Mouse (Mus musculus) hematopoietic stem cell, adult 5-6 weeks (primary cell): ENCODE results near the gene Cdkl3. TPM values are rescaled to one million over a fixed set of nuclear protein-coding genes. Genes with fewer than 3 reads are reported as not detected.

Experiments used
- ATAC-seq, 2 experiments: fragments of 125-278 bp in 1 of 2; replicated peaks in 1 of 2; 2 replicates each; pipeline ENCODE4 v1.8.0; 2016 to 2017; ENCODE audit warnings: inconsistent platforms in 2 of 2, mild to moderate bottlenecking in 2 of 2, moderate number of reproducible peaks in 2 of 2, low read depth in 1 of 2, moderate TSS enrichment in 1 of 2; ENCODE audit not compliant: low FRiP score in 2 of 2, poor library complexity in 2 of 2, severe bottlenecking in 2 of 2, insufficient read depth in 1 of 2, low TSS enrichment in 1 of 2
- total RNA-seq: library from RNA; stranded (forward); fragments of 172-1452, 232-1000 nt; gene quantifications from 2 replicates; pipeline ENCODE4 v1.2.3, GENCODE M21; 2017

Gene Cdkl3
- total RNA-seq, 1 experiment from 2014 or later, result 12.5 TPM

- peak; percentile 46; a peak in 2 of 4 replicates for ATAC-seq
These were observed 60.4 kb downstream of the Cdkl3 start for GRCm38 (mm10) chr11:52064398-52064797.

DNA sequence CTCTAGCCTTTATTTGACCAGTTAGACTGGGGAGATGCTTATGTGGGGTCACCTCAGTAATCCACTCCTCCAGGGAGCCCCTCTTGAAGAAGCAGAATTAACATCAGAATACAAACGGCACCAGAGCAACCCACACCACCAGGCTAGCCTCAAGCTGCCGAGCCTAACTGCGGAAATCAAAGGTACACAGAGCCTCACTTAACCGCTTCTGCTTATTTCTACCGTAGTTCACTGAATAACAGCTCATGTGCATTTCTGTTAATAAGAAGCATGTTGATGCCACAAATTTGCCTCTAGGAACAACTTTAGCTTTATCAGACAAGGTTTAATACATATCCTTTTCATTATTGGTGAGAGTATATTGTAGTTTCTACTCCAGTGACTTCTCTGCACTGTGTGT is 61.8 kb downstream of the Cdkl3 start:
- peak; percentile 83 to 89 for ATAC-seq

GRCm38 (mm10) chr11:52071768-52072167 is 67.7 kb downstream of the Cdkl3 start:
- peak; percentile 47 to 61 for ATAC-seq

DNA sequence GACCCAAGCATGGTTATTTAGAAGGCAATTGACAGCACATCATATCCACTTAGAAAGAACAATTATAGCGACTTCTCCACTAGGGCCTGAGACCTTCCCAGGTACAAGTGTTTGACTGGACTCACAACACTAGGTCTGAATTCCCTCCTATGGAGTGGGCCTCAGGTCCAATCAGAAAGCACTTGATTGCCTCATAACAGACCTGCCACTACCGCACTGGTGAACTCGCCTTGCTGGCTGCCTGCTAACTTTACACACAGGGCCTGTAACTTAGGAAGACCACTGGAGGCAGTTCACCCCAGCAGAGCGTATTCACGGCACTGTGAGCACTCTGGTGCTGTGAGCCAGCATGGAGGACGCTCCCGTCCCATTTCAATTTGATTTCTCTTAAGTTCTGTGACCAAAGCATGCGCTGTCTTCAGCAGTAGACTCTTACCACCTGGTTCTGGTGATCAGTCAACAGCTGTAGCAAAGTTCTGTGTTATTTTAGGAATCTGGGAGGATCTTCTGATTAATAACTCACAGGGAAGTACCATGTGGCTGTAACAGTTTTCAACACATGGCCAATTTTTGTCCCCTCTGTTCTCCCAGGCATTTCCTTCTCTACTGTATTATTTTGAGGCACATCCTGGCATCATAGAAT is 69.6 kb downstream of the Cdkl3 start:
- no peak for ATAC-seq

- peak; percentile 32 to 42; a peak in 2 of 4 replicates for ATAC-seq
These were observed 70.8 kb downstream of the Cdkl3 start for GRCm38 (mm10) chr11:52074626-52075470.

DNA sequence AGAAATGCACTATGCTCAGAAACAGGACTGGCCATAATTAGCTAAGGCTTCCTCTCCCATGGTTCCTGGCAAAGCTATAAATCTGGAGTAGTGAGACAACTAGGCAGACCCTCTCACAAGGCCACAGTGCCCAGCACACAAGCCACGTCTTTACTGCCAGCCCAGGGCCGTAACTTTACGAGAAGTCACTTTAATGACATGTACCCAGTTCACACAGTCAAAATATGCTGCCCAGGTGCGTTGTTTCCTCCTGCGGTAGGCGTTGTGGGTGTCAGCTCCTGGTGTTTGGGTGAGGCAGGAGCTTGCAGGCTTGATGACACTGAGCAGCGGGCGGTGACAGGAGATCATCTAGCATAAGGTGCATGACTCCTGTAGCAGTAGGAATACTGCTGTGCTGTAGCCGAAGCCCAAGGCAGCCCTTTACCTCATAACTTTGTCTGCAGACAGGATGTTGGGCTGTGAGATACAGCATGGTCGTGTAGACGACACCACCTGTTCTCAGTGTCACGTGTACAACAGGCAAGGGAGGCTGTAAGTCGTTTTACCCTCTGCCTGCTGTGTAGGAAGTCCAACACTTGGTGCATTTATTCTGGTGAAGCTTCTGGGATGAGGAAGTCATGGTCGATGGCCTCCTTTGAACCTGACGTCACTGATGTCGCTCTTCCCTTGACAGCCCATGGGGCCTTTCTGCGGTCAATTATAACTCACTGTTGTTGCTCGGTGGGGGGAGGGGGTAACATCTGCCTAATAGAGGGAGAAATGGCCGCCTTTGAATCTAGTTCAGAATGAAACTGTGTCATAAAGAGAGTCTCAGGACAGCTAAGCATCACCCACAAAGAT is 72.0 kb downstream of the Cdkl3 start:
- ATAC-seq, result peak; percentile 30 to 47; a peak in 3 of 4 replicates

GRCm38 (mm10) chr11:52076742-52077352 is 72.8 kb downstream of the Cdkl3 start:
- ATAC-seq, result no peak

GRCm38 (mm10) chr11:52077939-52078338 is 73.9 kb downstream of the Cdkl3 start:
- no peak for ATAC-seq

DNA sequence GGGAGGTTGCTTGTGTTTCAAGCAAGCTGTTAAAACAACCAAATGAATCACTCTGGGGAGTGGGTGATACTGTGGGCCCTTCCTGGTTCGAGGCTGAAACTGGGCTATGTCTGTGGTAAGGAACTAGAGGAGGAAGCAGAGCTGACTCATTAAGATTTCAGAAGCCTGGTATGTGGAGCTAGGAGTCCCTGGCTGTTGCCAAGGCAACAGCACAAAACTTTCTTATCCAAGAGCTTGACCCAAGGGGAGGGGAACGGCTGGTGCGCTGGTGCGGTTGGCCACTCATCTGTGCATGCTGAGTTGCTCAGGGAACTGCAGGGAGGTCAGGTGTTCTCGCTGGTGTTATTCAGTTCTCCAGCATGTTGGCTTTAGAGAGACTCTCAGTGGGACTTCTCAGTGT is 76.0 kb downstream of the Cdkl3 start:
- ATAC-seq, result peak; percentile 80 to 90

DNA sequence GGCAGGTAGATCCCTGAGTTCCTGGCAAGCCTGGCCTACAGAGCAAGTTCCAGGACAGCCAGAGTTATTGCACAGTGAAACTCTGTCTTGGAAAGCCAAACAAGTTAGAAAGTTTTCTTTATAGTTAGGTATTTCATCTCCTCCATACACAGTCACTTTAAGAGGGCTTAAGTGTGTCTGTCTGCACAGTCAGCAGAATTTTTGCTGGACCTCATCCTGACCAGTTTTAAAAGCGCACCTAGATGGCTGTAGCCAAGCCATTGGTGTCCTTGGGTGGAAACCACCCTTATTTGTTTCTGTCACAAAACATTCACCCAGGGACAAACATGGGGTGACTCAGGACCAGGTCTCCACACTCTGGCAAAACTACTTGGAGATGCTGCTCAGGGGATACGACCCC is 76.6 kb downstream of the Cdkl3 start:
- no peak for ATAC-seq

DNA sequence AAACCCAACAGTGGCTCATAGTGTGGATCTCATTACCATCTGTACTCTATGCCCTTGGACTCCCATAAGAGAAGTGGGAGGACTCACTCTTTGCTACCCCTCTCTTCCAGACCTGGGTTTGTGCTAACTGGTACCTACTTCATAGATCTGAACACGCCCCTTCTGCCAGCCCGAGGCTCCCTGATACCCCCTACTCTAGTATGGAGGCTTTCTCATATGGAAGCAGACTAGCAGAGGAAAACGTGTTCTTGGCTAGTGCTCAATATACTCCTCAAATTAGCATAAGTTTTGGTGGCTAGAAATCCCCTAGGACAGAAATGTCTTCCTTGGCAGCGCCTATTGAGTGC is 81.8 kb downstream of the Cdkl3 start:
- no peak for ATAC-seq

DNA sequence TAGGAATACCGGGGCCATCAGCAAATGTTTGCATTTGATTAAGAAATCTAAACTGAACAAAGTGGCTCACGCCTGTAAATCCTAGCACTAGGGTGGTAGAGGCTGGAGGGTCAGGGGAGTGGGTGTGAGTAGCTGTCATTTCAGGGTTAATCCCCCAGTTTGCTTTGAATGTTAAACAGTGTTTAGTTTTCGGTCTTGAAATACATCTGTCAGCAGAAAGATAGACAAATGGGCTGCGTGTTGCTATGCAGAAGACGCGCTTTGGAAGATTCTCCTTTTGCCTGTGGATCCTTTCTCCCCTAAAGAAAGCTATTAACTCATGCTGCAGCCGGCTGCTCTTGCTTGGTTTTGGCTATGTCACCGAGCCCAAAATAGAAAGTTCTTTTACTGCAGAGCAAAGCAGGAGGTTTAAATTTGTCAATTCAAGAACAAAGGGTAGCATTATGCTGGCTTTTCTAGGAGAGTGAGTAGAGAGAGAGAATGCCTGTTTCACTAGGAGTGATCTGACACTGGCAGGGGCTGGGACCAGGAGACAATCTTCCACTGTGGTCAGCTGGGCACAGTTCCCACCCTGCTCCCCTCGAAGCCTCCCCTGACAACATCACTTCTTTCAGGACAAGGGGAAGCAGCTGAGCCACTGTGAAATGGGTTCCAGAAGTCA is 82.3 kb downstream of the Cdkl3 start:
- 0 out of 4 replicates have a peak, but pooled peaks have one; percentile 7 to 12 for ATAC-seq

DNA sequence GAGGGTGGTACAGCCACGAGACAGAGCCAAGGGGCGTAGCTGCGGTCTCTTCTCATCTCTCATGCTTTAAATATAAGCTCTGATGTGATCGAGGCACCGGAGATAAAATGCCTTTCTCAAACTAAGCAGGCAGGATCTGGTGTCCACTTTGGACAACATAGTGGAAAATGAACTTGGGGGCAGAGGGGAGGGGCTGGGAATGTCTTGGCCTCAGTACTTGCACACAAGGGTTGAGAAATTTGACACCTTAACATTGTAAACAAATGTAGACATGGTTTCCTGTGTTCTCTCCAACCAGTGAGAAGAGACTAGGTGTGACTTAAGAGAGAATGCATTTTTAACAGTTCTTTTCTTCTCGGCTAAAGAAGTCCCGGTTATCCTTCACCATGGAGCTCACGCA is 85.3 kb downstream of the Cdkl3 start:
- ATAC-seq, result no peak

GRCm38 (mm10) chr11:52091261-52091660 is 87.2 kb downstream of the Cdkl3 start:
- ATAC-seq, result no peak

GRCm38 (mm10) chr11:52094568-52094967 is 90.5 kb downstream of the Cdkl3 start:
- ATAC-seq, result no peak

GRCm38 (mm10) chr11:52097016-52097415 is 93.0 kb downstream of the Cdkl3 start:
- no peak for ATAC-seq

DNA sequence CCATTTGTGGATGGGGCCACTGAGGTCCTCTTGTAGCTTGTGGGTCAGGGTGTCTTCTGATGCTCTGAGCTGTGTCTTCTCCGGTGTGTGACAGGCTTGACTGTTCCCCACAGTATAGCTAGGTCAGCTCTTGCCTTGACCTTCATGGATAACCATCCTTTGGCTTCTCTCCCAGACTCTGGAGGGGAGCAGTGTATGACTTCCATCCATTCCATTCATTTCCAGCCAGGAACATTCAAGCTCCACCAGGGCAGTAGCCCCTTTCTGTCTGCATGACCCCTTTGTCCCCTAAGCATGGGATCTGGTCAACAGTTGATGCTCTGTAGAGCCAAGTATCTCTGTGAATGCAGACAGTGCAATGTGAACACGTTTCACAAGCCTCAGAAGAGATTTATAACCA is 93.6 kb downstream of the Cdkl3 start:
- ATAC-seq, result no peak
